Mouse (Mus musculus) 416B (cell line): ENCODE results near the gene Sema4d.
A peak's percentile ranks its signal among the peaks of the same experiment; 100 is the strongest.
"Not testable (repeated sequence)": the region's sequence is repeated elsewhere in the genome, so short reads cannot be mapped to it uniquely, and the experiment has no call there.

Source experiments
- DNase-seq: peaks from one replicate; pipeline ENCODE4 v3.0.0; 2011; ENCODE audit warnings: low read depth

The Sema4d gene

DNA sequence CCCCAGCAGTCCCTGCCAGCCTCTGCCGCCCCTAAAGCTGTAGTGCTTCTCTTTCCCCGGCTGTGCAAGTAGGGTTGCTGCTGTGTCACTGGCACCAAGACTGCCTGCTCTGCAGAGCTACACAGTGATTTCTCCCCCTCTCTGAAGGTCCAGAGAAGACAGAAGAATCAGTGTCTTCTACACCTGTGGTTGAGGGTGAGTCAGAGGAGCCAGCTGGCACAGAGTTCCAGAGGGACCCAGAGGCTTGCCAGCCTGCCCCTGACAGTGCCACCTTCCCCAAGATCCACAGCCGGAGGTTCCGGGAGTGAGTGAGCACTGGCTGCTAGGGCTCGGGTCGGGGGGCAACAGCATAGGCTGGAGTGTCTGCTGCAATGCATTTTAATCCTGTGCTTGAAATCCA lies 114.9 kb downstream of the Sema4d start:
- no peak for DNase-seq

DNA sequence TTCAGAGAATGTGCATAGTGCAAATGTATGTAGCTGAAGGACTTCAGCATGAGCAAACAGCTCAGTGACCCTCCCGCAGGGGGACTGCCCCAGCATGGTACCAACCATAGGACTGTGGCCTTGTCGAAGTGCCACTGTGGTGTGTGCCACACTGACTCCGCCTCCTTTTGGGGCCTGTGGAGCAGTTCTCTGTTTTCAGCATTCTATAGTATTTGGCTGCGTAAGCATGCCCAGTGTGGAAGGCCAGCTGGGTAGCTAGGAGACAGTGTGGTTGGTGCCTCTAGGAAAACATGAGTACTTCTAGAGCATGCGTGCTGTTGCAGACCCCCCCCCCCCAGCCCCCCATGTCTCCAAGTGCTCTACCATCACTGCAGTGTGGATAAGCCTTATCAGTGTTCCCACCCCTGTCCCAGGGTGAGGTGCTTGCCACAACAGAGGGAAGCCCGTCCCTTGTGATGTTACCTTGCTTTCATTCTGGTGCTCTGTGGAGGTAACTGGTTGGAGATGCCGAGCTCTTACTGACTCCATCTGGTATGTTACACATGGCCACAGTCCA lies 115.8 kb downstream of the Sema4d start:
- DNase-seq: peak; percentile 70

DNA sequence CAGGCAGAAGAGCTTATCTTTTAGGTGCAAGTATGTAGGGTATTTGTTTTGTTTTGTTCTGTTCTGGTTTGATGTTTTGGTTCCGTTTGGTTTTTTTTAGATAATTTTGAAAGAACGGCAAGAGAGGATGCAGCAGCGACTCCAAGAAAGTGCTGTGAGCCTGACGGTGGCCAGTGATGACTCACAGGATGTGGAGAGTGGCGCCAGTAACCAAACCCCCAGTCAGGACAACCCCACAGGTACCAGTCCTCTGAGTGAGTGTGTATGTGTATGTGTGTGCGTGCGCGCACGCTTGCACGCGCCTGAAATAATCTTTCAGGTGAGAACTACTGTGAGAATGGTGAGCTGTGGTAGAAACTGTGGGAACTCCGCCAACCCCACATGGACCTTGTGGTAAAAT lies 116.5 kb downstream of the Sema4d start:
- peak; percentile 96 for DNase-seq

DNA sequence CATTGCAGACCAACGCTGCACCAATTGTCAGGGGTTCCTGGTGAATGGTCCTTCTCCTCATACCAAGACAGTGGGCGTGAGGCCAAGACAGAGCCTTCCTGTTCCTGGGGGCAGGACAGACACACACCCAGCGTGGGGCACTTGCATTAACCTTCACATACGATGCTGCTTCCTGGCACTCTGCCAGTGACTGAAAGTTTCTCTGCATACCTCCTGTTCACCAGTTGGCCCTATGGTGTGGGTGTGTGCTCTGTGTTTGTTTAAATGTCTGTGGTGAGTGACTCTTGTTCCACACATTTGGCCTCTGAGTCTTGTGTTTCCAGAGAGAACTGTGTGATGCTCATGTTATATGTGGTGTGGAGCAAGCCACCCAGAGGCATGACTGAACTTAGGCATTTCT lies 116.9 kb downstream of the Sema4d start:
- DNase-seq: peak; percentile 93

DNA sequence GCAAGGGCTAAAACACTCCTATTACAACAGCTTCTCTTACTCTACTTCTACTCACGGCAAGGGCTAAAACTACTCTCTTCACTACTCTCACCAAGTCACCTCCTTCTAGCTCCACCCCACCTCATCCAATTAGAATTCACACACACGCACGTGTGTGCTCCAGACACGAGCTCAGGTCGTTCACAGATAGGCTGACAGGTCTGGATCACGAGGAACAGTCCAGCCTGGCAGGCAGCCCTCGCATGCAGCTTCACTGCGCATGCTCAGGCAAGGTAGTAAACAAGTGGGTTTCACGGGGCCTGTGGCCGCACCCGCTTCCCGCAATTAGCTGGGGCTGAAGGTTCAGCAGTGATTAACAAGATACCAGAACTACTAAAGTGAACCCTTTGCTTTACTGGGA lies 125.4 kb downstream of the Sema4d start:
- not testable (repeated sequence) for DNase-seq

DNA sequence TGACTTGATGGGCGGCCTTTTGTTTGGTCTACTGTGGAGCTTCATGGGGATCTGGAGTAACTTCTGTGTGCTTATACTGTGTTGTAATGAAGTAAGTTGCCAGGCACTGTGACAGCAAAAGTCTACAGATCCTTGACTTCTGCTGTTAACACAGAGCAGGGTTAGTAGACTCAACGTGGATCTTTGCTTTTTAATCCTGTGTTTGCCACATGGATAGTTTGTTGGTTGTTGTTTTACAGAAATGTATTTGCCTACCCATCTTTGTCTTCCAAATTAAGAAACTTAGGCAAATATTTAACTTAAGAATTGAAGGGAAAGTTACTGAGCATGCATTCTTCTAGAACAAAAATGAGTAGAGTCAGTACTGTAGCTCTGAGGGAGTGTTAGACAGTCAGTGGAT lies 130.0 kb downstream of the Sema4d start:
- no peak for DNase-seq

DNA sequence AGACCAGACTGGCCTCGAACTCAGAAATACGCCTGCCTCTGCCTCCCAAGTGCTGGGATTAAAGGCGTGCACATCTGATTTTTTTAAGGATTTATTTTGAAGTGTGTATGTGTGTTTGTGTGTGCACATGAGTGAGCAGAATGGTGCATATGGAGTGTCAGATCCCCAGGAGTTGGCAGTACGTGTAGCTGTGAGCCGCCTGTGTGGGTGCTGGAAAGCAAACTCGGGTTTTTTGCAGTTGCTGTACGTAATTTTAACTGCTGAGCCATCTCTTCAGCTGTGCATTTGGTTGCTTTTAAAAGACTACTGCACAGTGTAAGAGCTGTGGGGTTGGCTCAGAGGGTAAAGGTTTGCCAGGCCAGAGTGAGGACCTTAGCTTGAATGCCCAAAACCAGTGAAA lies 134.0 kb downstream of the Sema4d start:
- DNase-seq: no peak

DNA sequence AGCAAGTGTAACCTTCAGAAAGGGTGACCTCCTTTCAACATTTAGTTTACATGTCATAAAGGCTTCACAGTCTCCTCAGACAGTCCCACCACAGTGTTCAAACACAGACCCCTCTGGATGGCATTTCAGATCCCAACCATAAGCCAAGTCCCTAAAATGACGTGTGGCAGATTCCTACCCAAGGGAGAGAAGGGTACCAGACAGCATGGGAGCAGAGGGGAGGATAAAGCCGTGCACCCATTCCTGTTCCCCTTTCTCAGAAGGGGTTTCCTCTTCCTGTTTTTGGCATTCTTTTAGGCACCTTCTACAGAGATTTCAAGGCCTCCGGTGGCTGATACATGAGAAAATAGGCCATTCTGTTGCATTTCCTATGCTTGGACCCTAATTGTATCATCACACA lies 135.5 kb downstream of the Sema4d start:
- DNase-seq: no peak

DNA sequence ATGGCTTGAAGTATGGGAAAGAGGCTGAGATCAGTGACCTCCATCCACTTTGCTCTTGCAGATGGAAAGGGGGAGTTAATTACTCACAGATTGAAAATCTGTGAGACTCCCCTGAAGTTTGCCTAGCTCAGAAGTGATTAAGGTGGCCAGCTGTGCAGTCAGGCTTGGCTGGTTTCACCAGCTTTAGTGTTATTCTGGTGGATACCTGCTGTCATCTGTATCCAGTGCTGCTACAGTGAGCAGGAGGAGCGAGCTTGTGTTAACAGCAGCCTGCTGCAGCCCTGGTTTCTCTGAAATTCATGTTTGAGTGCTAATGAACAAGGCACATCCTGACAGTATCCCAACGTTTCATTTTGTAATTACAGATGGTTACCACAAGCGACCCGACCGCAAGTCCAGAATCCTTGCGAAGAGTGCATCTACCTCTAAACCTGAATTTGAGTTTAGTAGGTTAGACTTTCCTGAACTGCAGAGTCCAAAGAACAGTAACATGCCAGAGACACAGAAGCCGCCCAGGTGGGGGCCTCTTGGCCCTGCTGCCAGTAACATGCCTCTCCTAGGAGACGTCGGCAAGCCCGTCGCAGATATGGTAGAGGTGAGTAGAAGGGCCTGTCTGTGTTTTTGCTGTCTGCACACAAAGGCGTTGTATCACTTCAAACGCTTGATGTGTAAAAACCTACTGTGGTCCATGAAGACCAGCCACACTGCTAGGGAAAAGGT lies 136.9 kb downstream of the Sema4d start:
- no peak for DNase-seq

DNA sequence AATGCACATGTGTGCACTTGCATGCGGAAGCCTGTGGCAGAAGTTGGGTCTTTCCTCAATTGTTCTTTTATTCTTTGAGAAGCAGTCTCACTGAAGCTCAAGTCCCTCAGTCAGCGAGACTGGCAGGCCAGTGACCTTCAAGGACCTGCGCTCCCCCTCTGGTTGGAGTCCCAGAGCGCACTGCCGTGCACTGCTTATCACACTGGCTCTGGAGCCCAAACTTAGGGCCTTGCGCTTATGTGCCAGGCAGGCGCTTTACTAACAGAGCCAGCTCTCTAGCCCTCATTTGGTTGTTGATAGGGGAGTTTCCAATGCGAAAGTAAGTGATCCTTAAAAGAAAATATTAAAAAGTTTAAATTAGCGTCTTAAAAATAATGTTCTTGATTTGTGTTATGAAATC lies 139.6 kb downstream of the Sema4d start:
- no peak for DNase-seq

DNA sequence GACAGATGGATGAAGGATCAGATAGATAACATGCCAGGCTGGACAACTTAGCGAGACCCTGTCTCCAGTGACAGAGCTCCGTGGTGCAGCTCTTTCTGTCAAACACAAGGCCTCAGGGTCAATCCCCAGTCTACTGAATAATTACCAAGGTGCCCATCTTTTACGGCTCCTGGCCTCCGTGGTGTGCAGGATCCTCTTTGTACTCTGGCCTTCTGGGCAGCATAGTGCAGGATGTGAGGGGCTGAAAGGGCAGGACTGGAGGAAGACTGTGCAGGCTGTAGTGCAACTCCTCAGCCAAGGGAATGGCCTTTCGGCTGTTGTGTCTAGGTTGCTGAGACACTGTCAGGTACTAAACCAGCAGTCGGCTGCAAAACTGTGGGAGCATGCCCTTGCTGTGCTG lies 140.4 kb downstream of the Sema4d start:
- DNase-seq: no peak

DNA sequence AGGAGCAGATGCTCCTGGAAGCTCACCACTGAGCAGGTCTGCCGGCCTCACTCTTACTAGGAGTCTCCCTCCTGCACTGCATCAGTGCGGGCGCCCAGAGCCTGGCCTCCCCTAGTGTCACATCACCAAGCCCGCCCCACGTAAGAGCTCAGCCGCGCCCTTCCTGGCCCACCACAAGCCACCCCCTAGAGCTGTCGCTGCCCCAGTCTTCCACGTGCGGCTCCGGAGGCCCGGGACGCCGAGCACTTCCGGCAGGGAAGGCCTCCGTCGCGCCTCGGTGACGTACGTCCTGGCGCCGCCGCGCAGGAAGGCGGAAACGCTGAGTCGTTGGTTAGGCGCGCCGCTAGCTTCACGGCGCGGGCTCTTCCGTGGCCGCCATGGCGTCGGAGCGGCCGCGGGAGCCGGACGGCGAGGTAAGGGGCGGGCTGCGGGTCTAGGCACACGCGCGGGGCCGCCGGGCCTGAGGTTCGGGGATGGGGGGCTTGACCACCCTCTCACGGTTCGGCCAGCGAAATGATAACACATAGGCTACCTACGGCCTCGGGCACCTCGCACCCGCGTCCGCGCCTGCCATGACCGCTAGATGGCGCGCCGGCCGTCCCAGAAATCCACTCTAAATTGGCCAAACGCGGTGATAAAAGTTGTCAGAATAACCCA lies 142.0 kb downstream of the Sema4d start, which contains the start of gene Secisbp2:
Gene Secisbp2 (plus strand): TSS at position 290 of the 657 bp plus-strand sequence.
- DNase-seq: peak; percentile 94

DNA sequence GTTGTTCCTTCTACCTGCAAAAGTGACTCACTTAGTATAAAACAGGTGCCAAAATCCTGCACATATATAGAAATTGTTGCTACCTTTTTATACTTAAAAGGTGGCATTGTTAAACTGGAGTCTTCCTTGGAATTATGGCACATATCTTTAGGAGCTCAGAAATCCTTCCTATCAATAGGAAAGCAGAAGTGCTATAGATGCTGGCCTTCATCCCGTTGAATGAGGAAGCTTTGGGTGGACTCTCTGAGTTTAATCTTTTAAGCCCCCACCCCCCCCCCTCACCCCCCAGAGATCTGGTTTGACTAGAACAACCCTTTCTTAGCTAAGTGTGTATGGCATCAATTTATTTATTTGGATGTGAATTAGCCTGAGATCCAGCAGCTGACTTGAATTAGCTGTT lies 143.8 kb downstream of the Sema4d start:
- DNase-seq: no peak

DNA sequence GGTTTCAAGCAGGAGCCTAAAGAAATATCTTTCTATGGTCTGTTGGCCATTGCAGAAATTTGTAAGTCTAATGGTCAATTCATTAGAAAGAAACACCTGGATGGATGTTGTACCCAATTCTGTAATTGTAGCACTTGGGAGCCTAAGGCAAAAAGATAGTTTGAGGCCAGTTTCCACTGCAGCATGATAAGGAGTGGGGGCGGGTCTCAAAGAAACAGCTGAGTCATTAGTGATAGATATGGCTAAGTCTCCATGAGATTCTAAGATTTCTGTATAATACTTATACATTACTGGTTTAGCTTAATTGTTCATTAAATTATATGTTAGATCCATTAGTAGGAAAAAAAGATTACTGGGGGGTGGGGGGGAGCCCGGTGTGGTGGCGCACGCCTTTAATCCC lies 145.3 kb downstream of the Sema4d start:
- peak; percentile 64 for DNase-seq

DNA sequence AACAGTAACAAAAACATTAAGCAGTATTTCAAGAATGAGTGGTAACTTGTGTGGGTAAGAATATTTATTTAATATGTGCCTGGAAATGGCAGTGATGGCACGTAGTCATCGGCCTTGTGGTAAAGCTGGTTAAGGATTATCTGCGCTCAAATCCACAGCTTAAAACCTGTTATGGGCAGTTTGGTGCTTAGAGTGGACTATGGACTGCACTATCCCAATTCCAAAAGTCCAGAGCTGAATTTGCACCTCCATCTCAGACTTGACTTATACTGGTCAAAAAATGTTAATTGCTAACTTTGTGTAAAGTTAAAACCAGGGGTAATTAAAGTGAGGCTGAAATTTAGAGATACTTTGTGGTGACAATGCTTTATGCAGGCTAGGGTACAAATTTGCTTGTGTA lies 145.8 kb downstream of the Sema4d start:
- DNase-seq: peak; percentile 45

DNA sequence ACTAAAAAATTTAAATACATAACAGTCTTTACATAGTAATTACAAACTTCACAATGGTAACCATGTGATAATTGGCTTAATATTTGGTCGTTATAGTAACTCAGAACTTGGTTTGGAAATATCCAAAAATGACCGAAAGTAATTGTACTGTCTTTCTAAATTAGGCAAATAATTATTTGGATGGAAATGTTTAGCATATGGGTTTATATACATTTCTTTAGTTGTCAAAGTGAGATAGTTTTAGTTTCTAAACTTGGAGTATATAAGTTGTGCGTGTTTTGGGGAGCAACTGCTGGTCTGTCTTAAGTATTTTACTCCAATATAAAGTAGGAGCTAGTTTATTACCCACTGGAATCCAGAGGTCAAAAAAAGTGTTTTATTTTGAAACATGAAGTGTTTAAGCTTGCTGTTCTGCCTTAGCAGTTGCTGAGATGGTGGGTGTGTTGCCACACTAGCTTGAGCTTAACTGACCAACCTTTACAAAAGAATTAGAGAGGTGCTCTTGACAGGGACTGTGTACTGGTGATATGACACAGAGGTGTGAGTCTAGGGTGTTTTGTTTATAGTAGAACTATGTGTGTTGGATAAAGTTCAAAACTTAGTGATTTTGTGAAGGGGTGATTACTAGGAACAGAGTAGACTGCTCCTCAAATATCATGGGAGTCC lies 147.1 kb downstream of the Sema4d start:
- peak; percentile 17 for DNase-seq

DNA sequence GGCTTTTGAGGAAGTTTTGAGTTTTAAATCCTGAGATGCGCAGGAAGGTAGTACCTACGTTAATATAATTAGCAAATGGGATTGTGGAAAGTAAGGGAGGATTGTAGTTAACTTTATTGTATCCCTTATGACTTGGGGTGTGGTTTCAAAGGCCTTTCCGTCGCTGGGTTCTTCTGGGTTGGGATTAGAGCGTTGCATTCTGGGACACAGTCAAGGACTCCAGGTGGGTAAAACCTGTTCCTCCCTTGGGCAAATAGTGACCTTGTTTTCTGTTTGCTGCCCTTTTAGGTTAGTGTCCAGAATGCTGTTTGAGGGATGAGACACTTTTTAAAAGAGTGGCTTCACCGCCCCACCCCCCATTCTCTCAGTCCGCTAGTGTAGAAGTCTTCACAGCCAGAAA lies 147.7 kb downstream of the Sema4d start:
- peak; percentile 59 for DNase-seq

DNA sequence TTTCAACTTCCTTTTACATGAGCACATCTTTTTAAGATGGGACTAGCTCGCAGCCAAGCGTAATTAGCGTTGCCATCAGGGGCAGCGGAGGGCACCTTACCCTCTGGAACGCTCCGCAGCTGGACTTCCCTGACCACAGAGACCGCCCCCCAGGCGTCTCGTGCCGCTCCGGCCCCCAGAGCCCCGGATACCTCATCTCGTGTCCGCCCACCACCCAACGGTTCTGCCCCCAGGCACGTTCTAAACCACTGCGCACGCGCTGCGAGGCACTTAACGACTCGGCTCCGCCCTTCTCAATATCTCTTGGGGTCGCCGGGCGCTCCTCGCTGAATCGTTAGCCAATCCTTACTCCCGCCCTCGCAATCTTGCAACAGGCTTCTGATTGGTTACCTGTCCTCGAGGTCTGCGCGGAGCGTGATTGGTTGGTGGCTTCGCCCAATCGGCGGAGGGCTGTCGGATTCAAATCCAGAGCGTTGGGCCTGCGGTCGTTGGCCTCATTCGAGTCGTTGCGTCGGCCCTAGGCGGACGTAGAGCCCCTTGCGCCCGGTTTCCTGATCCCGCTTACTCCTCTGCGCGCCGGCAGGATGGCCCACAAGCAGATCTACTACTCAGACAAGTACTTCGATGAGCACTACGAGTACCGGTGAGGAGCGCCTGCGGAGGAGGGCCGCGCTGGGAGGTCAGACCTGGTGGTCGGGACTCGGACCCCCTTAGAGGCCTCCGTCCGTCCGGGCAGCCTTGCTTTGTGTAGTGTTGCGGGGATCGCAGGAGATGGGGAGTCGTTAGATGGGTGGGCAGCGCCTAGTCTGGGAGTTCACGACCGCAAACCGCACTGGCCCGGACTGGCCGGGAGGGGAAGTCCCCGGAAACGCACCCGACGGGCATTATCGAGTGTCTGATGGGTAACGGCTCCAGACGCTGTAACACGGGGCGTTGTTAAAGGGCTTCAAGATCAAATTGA lies 148.4 kb downstream of the Sema4d start, which contains the start of gene Cks2:
Gene Cks2 (plus strand): TSS at position 404 of the 961 bp plus-strand sequence.
- peak; percentile 100 for DNase-seq

DNA sequence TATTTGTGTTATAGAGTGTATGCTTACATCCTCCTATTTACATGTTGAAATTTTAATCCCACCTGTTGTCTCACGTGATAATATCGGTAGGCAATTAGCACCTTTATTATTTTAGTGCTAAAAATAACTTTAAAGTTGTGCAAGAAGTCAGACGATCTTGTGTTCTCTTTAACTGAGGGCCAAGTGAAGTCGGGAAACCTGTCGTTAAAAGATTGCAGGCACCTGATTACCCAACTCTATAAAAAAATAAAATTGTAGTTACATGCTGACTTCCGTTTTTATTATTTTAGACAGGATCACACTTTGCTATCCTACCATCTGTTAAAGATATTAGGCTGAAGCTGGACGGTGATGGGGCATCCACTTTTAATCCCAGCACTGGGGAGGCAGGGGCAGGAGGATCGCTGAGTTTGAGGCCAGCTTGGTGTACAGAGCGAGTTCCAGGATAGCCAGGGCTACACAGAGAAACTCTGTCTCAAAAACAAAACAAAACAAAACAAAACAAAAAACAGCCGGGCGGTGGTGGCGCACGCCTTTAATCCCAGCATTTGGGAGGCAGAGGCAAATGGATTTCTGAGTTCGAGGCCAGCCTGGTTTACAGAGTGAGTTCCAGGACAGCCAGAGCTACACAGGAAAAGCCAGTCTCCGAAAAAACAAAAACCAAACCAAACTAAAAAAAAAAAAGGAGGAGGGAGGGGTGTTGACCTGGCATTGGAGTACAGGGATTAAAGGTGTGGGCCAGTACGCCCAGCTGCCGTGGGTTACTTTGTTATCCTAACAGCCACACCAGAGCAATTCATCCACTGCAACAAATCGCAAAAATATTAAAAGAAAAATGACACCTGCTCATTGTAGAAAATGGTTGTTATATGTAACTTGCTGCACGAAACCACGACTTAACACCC lies 149.4 kb downstream of the Sema4d start:
- DNase-seq: peak; percentile 39

DNA sequence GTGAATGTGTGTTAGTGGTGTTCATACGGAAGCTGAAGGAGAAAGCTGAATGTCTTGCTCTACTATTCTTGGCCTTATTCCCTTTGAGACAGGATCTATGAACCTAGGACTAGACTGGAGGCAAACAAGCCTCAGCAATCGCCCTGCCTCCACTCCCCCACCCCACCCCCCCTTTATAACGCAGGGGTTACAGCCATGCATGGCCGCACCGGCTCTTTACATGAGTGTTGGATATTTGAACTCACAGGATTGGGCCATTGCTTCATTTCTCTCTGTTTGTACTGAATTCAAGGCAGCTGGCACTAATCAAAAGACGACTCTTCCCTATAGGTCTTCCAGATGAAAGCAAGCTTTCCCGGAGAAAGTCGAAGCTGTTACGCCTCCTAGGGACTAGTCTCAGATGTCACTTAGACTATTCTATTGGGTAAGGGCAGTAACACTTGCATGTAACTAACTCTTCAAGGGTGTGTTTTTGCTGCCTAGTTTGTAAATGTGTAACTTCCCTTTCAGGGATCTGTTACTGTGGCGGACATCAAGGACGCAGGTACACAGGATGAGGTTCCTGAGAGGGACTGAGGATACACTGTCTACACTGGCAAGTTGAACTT lies 151.3 kb downstream of the Sema4d start:
- DNase-seq: no peak
